Mouse (Mus musculus): ENCODE data around the gene Nat10. TPM values are rescaled to one million over a fixed set of nuclear protein-coding genes. Genes with fewer than 3 reads are reported as not detected.

Gene Nat10
- polyA plus RNA-seq, 1 experiment from 2014 or later: 8.8 TPM

GRCm38 (mm10) chr2:103749091-103749490, 12.0 kb downstream of the Nat10 start:
- TF ChIP-seq CTCF (IDR thresholded peaks at IDR 0.05; ENCODE audit: low read depth): no peak
- Histone ChIP-seq H3K36me3 (ENCODE audit: control insufficient read depth, insufficient read depth) (peaks cover 54% of the 10 kb centered on the region), H3K27ac (ENCODE audit: low read depth, low read length) (0 out of 2 replicates have a peak overlapping the region, but pooled peaks have one; percentile 3), H3K27me3 (replicated peaks; ENCODE audit: control insufficient read depth, insufficient read depth, low read length) (no peaks in the 10 kb centered on the region), H3K9me3 (ENCODE audit: control insufficient read depth) (no peaks in the 10 kb centered on the region), H3K9ac (ENCODE audit: low read depth, low read length) (no peak overlapping the region), H3K4me3 (ENCODE audit: low read depth, low read length) (no peak overlapping the region), H3K4me1 (replicated peaks; ENCODE audit: control insufficient read depth, insufficient read depth, low read length) (no peaks in the 10 kb centered on the region), H3K4me2 (replicated peaks; ENCODE audit: low read depth) (no peak overlapping the region)
- 46% methylated on average over 3 of the region's 3 CpGs for WGBS
- ATAC-seq: peak; percentile 75

- H3K9me3 ChIP-seq (ENCODE audit: control insufficient read depth): no peaks in the 10 kb centered on the region
- WGBS: 88% methylated on average over 9 of the region's 9 CpGs
- no peak overlapping the region for H3K9ac ChIP-seq (ENCODE audit: low read depth, low read length)
- no peak overlapping the region for H3K27ac ChIP-seq (ENCODE audit: low read depth, low read length)
- no peaks in the 10 kb centered on the region for H3K27me3 ChIP-seq (replicated peaks; ENCODE audit: control insufficient read depth, insufficient read depth, low read length)
- H3K36me3 ChIP-seq (ENCODE audit: control insufficient read depth, insufficient read depth): peaks cover 50% of the 10 kb centered on the region
- no peak for TF ChIP-seq CTCF (IDR thresholded peaks at IDR 0.05; ENCODE audit: low read depth)
- no peak for ATAC-seq
- H3K4me2 ChIP-seq (replicated peaks; ENCODE audit: low read depth): no peak overlapping the region
- no peak overlapping the region for H3K4me3 ChIP-seq (ENCODE audit: low read depth, low read length)
- H3K4me1 ChIP-seq (replicated peaks; ENCODE audit: control insufficient read depth, insufficient read depth, low read length): no peaks in the 10 kb centered on the region
These were observed 13.2 kb downstream of the Nat10 start for GRCm38 (mm10) chr2:103747891-103748290.

- H3K9me3 ChIP-seq (ENCODE audit: control insufficient read depth): no peaks in the 10 kb centered on the region
- H3K4me1 ChIP-seq (replicated peaks; ENCODE audit: control insufficient read depth, insufficient read depth, low read length): no peaks in the 10 kb centered on the region
- no peak for TF ChIP-seq CTCF (IDR thresholded peaks at IDR 0.05; ENCODE audit: low read depth)
- H3K27me3 ChIP-seq (replicated peaks; ENCODE audit: control insufficient read depth, insufficient read depth, low read length): no peaks in the 10 kb centered on the region
- no peak overlapping the region for H3K4me2 ChIP-seq (replicated peaks; ENCODE audit: low read depth)
- peaks cover 51% of the 10 kb centered on the region for H3K36me3 ChIP-seq (ENCODE audit: control insufficient read depth, insufficient read depth)
- 59% methylated on average over 2 of the region's 2 CpGs for WGBS
- H3K4me3 ChIP-seq (ENCODE audit: low read depth, low read length): no peak overlapping the region
- no peak overlapping the region for H3K9ac ChIP-seq (ENCODE audit: low read depth, low read length)
- ATAC-seq: no peak
- no peak overlapping the region for H3K27ac ChIP-seq (ENCODE audit: low read depth, low read length)
These were observed 14.3 kb downstream of the Nat10 start for GRCm38 (mm10) chr2:103746761-103747160.

- ATAC-seq: no peak
- 64% methylated on average over 2 of the region's 2 CpGs for WGBS
- TF ChIP-seq CTCF (IDR thresholded peaks at IDR 0.05; ENCODE audit: low read depth): no peak
These were observed 15.0 kb downstream of the Nat10 start for GRCm38 (mm10) chr2:103746096-103746495.

GRCm38 (mm10) chr2:103745481-103745880, 15.6 kb downstream of the Nat10 start:
- no peaks in the 10 kb centered on the region for H3K27me3 ChIP-seq (replicated peaks; ENCODE audit: control insufficient read depth, insufficient read depth, low read length)
- H3K27ac ChIP-seq (ENCODE audit: low read depth, low read length): no peak overlapping the region
- WGBS: 82% methylated on average over 5 of the region's 5 CpGs
- H3K36me3 ChIP-seq (ENCODE audit: control insufficient read depth, insufficient read depth): peaks cover 45% of the 10 kb centered on the region
- TF ChIP-seq CTCF (IDR thresholded peaks at IDR 0.05; ENCODE audit: low read depth): no peak
- no peaks in the 10 kb centered on the region for H3K4me1 ChIP-seq (replicated peaks; ENCODE audit: control insufficient read depth, insufficient read depth, low read length)
- H3K9me3 ChIP-seq (ENCODE audit: control insufficient read depth): no peaks in the 10 kb centered on the region
- H3K4me2 ChIP-seq (replicated peaks; ENCODE audit: low read depth): no peak overlapping the region
- H3K4me3 ChIP-seq (ENCODE audit: low read depth, low read length): no peak overlapping the region
- ATAC-seq: no peak
- H3K9ac ChIP-seq (ENCODE audit: low read depth, low read length): no peak overlapping the region

More at GRCm38 (mm10) chr2:103746096-103746495, 15.0 kb downstream of the Nat10 start:
- H3K4me2 ChIP-seq (replicated peaks; ENCODE audit: low read depth): no peak overlapping the region
- peaks cover 48% of the 10 kb centered on the region for H3K36me3 ChIP-seq (ENCODE audit: control insufficient read depth, insufficient read depth)
- H3K9ac ChIP-seq (ENCODE audit: low read depth, low read length): no peak overlapping the region
- H3K9me3 ChIP-seq (ENCODE audit: control insufficient read depth): no peaks in the 10 kb centered on the region
- H3K27ac ChIP-seq (ENCODE audit: low read depth, low read length): no peak overlapping the region
- no peaks in the 10 kb centered on the region for H3K4me1 ChIP-seq (replicated peaks; ENCODE audit: control insufficient read depth, insufficient read depth, low read length)
- H3K27me3 ChIP-seq (replicated peaks; ENCODE audit: control insufficient read depth, insufficient read depth, low read length): no peaks in the 10 kb centered on the region
- no peak overlapping the region for H3K4me3 ChIP-seq (ENCODE audit: low read depth, low read length)

GRCm38 (mm10) chr2:103743988-103744387, 17.1 kb downstream of the Nat10 start:
- H3K4me3 ChIP-seq (ENCODE audit: low read depth, low read length): no peak overlapping the region
- WGBS: 84% methylated on average over 7 of the region's 7 CpGs

GRCm38 (mm10) chr2:103743536-103743935, 17.5 kb downstream of the Nat10 start:
- Histone ChIP-seq H3K4me1 (replicated peaks; ENCODE audit: control insufficient read depth, insufficient read depth, low read length) (no peaks in the 10 kb centered on the region), H3K27me3 (replicated peaks; ENCODE audit: control insufficient read depth, insufficient read depth, low read length) (no peaks in the 10 kb centered on the region), H3K4me3 (ENCODE audit: low read depth, low read length) (no peak overlapping the region), H3K9me3 (ENCODE audit: control insufficient read depth) (no peaks in the 10 kb centered on the region), H3K27ac (ENCODE audit: low read depth, low read length) (no peak overlapping the region), H3K9ac (ENCODE audit: low read depth, low read length) (no peak overlapping the region), H3K36me3 (ENCODE audit: control insufficient read depth, insufficient read depth) (peaks cover 57% of the 10 kb centered on the region), H3K4me2 (replicated peaks; ENCODE audit: low read depth) (no peak overlapping the region)
- ATAC-seq: no peak
- WGBS: 95% methylated on average over 2 of the region's 2 CpGs
- TF ChIP-seq CTCF (IDR thresholded peaks at IDR 0.05; ENCODE audit: low read depth): no peak

More at GRCm38 (mm10) chr2:103743988-103744387, 17.1 kb downstream of the Nat10 start:
- H3K27ac ChIP-seq (ENCODE audit: low read depth, low read length): no peak overlapping the region
- no peaks in the 10 kb centered on the region for H3K4me1 ChIP-seq (replicated peaks; ENCODE audit: control insufficient read depth, insufficient read depth, low read length)
- H3K9ac ChIP-seq (ENCODE audit: low read depth, low read length): no peak overlapping the region
- H3K27me3 ChIP-seq (replicated peaks; ENCODE audit: control insufficient read depth, insufficient read depth, low read length): no peaks in the 10 kb centered on the region
- peaks cover 53% of the 10 kb centered on the region for H3K36me3 ChIP-seq (ENCODE audit: control insufficient read depth, insufficient read depth)
- peak; percentile 88 for TF ChIP-seq CTCF (IDR thresholded peaks at IDR 0.05; ENCODE audit: low read depth)
- ATAC-seq: no peak
- H3K4me2 ChIP-seq (replicated peaks; ENCODE audit: low read depth): no peak overlapping the region
- H3K9me3 ChIP-seq (ENCODE audit: control insufficient read depth): no peaks in the 10 kb centered on the region

All from intestine, postnatal 0 days (tissue).